Mouse (Mus musculus) effector memory CD4-positive, alpha-beta T cell, adult 5 months (primary cell): Measurements from ENCODE around the gene Sec16b. TPM values are rescaled to one million over a fixed set of nuclear protein-coding genes. Genes with fewer than 3 reads are reported as not detected.

Experiments used
- polyA plus RNA-seq: library from polyadenylated mRNA; unstranded; fragments of 100-300 nt; shearing (Covaris generic); gene quantifications from one replicate; pipeline ENCODE4 v1.2.1, GENCODE M21; 2017

Sec16b gene
- 0.27 TPM for polyA plus RNA-seq

DNA sequence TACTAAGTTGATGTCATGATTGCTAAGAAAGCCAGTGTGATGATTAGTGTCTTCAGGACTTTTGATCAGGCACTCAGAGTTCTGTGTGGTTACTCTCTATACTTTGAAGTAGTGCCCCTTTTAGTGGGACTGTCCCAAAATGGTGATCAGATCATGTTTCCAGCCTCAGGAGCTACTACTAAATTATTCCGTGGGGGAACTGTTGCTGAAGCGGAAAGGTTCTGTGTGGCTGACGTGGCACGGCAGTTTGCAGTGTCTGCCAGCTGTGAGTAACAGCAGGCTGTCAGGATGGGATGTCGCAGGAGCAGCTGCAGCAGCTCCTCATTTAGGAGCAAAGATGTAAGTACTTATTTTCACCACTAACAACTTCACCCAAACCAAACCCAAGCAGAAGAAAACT, at the start of gene Sec16b:
Sec16b (plus strand) TSS at position 207 of the 400 bp plus-strand sequence.

DNA sequence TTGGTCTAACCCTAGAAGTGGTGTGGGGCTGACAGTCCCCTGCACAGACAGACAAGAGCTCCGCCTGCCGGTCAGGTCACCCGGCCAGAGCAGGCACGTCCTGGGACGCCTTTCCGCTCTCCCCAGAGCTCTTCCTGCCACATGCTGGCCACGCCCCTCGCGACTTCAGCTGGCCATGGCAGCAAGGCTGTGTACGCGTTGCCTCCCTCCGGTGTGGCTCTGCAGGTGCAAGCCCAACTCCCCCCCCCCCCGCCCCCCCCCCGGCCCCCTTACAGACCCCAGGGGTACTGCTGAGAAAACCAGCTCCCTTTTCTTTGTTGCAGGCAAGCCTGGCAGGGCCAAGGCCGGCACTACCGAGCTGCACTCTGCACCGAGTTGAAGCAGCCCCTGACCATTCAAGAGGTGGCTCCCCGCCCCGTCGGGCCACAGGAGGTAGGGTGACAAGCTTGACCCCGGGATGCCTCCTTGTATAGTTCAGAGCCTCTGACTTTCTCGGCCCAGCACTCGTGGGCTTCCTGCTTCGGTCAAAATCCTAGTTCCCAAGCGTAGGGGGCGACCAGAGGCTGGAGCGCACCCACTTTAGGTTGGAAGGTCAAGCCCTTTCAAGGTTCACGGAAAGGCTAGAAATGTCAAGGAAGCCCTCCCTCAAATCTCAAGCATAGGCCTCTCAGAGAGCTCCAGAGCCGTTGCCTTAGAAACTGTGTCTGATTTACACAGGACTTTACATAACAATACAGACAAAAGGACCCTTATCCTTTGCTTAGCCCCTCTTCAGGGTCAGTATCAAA, 47.9 kb upstream of the Sec16b start, which contains the start of gene Cryzl2:
Cryzl2 (plus strand) TSS at position 157 of the 788 bp plus-strand sequence.

Other genes starting within 250 kb of the Sec16b start
- gene Rasal2, start 94.1 kb upstream of the Sec16b start, polyA plus RNA-seq = 0.59 TPM
- 1.1 TPM for gene Cryzl2, start 48.2 kb upstream of the Sec16b start, polyA plus RNA-seq